Mouse (Mus musculus) myocyte (in vitro differentiated cells): ENCODE data around the gene Asb14.

ENCODE experiments used
- CEBPB ChIP-seq: IDR thresholded peaks from 2 replicates; pipeline ENCODE4 v1.6.1; 2011; ENCODE audit warnings: mild to moderate bottlenecking, moderate library complexity; ENCODE audit not compliant: poor library complexity, insufficient read depth, severe bottlenecking
- E2F4 ChIP-seq: IDR thresholded peaks from one replicate; pipeline ENCODE4 v1.6.1; 2011; ENCODE audit warnings: mild to moderate bottlenecking, control low read depth, moderate library complexity; ENCODE audit not compliant: insufficient read depth
- MAX ChIP-seq: IDR thresholded peaks from one replicate; pipeline ENCODE4 v1.6.1; 2011; ENCODE audit warnings: low read depth, mild to moderate bottlenecking, control low read depth
- MYOD1 ChIP-seq, 3 experiments: IDR thresholded peaks; one replicate each; pipeline ENCODE4 v1.6.1; 2011; ENCODE audit warnings: control low read depth in 2 of 3, low read depth in 2 of 3, mild to moderate bottlenecking in 2 of 3, moderate library complexity in 1 of 3; ENCODE audit not compliant: insufficient read length in 2 of 3, control insufficient read depth in 1 of 3
- POLR2A ChIP-seq: IDR thresholded peaks from one replicate; pipeline ENCODE4 v1.6.1; 2011; ENCODE audit warnings: low read depth, mild to moderate bottlenecking, control low read depth, moderate library complexity; ENCODE audit not compliant: insufficient read length
- POLR2AphosphoS2 ChIP-seq: IDR thresholded peaks from one replicate; pipeline ENCODE4 v1.6.1; 2011; ENCODE audit warnings: low read depth, control low read depth; ENCODE audit not compliant: insufficient read length
- REST ChIP-seq: IDR thresholded peaks from one replicate; pipeline ENCODE4 v1.6.1; 2011; ENCODE audit warnings: mild to moderate bottlenecking, control low read depth, moderate library complexity; ENCODE audit not compliant: insufficient read depth, insufficient read length
- SRF ChIP-seq: IDR thresholded peaks from one replicate; pipeline ENCODE4 v1.6.1; 2011; ENCODE audit warnings: low read depth; ENCODE audit not compliant: control insufficient read depth, insufficient read length
- USF1 ChIP-seq: IDR thresholded peaks from one replicate; pipeline ENCODE4 v1.6.1; 2011; ENCODE audit warnings: low read depth, mild to moderate bottlenecking, control low read depth, moderate library complexity

DNA sequence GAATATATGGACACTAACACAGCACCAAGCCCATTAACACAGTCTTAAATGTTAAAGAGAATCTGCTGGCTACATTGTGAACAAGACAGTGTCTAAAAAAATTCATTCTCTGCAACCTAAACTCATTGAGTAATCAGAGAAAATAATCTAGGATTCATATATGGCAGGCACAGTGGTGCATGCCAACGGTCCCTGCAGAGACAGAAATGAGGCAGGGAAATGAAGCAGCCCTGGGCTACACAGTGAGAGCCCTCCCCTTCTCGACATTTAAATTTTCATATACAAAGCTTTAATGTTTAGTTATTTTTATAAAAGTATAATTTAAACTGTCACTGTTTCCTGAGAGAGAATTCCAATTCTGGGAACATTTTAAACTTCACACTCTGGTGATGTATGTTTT is 5.1 kb downstream of the Asb14 start:
- TF ChIP-seq USF1: no peak
- TF ChIP-seq E2F4: no peak
- no peak for TF ChIP-seq POLR2A
- no peak for TF ChIP-seq MAX
- TF ChIP-seq POLR2AphosphoS2: no peak
- no peak for TF ChIP-seq MYOD1 (IDR thresholded peaks at IDR 0.05; ENCODE audit: control insufficient read depth in 1 of 3, insufficient read length in 2 of 3, low read depth in 2 of 3)
- no peak for TF ChIP-seq CEBPB
- TF ChIP-seq SRF: no peak
- TF ChIP-seq REST: no peak
